Mouse (Mus musculus) subcutaneous adipose tissue, adult 2 months (tissue): ENCODE data around the gene Tgm5. TPM values are rescaled to one million over a fixed set of nuclear protein-coding genes. Genes with fewer than 3 reads are reported as not detected.

Source experiments
- polyA plus RNA-seq: library from polyadenylated mRNA; depleted of rRNA; stranded (reverse); fragments of >200 nt; gene quantifications from 2 replicates; pipeline ENCODE4 v1.2.3, GENCODE M21; 2012; ENCODE audit warnings: low replicate concordance; rRNA removed

Tgm5 gene
- 0.44 TPM in 1 of 2 replicates, not detected in the other for polyA plus RNA-seq

DNA sequence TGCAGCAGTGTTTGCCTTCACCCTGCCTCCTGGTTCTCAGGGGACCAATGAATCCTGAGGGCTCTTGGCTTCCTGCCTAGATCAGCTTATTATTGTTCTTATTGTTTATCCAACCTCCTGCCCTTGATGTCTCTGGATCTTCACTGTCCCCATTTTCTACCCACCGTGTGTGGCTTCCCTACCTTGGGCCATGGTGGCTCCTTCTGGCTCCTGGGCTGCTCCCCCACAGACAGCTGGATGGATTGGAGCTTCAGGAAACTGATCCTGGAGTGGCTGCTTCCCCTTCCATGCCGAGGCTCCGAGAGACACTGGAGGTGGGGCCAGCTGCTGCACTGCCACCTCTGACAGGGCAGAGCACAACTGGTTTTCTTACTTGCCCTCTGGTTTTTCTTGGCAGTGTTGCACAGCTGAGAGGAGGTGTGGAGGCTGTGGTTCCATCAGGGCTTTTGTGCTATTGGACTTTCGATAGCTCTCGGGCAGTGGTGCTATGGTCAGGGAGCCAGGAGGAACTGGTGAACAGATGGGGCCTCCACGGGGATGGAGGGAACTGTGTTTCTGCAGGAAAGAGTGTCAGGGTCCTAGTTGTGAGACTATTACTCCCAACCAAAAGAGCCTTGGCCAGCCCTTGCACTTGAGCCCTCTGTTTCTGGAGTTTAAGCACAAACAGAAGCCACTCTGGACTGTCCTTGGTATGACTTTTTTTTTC, at the start of gene Tgm5:
Gene Tgm5 (minus strand): TSS at position 362 of the 706 bp plus-strand sequence.

GRCm38 (mm10) chr2:121109695-121110094, 24.1 kb upstream of the Tgm5 start, which contains the start of gene Tgm7:
Gene Tgm7 (minus strand): TSS chr2:121109795.

GRCm38 (mm10) chr2:121036733-121037341, 48.8 kb downstream of the Tgm5 start, which contains the start of gene Epb42:
Gene Epb42 (minus strand): TSS chr2:121037072.

GRCm38 (mm10) chr2:121007925-121008663, 77.5 kb downstream of the Tgm5 start, which contains the start of gene Ccndbp1:
Gene Ccndbp1 (plus strand): TSS chr2:121008403.

Other genes with a start within 250 kb of the Tgm5 start
- 21.4 and 28.8 TPM in 2 replicates for gene Cdan1, start 235.7 kb downstream of the Tgm5 start, polyA plus RNA-seq
- 2.0 and 6.1 TPM in 2 replicates for gene Ttbk2, start 235.2 kb downstream of the Tgm5 start, polyA plus RNA-seq
- gene Ubr1, start 115.1 kb downstream of the Tgm5 start, polyA plus RNA-seq, result 23.8 and 37.9 TPM in 2 replicates
- 8.6 and 8.7 TPM in 2 replicates for gene Tmem62, start 108.8 kb downstream of the Tgm5 start, polyA plus RNA-seq
- 28.4 and 30.7 TPM in 2 replicates for gene Ccndbp1, start 77.4 kb downstream of the Tgm5 start, polyA plus RNA-seq
- 0.11 and 0.14 TPM in 2 replicates for gene Epb42, start 48.8 kb downstream of the Tgm5 start, polyA plus RNA-seq
- gene Tgm7, start 24.0 kb upstream of the Tgm5 start, polyA plus RNA-seq, result 0.06 and 0.13 TPM in 2 replicates
- gene Adal, start 54.6 kb upstream of the Tgm5 start, polyA plus RNA-seq, result 4.3 and 6.7 TPM in 2 replicates
- gene Lcmt2, start 54.8 kb upstream of the Tgm5 start, polyA plus RNA-seq, result 6.6 and 11.4 TPM in 2 replicates
- gene Tubgcp4, start 84.8 kb upstream of the Tgm5 start, polyA plus RNA-seq, result 27.3 and 41.4 TPM in 2 replicates
- 3.1 and 5.1 TPM in 2 replicates for gene Zscan29, start 85.3 kb upstream of the Tgm5 start, polyA plus RNA-seq
- gene Trp53bp1, start 185.6 kb upstream of the Tgm5 start, polyA plus RNA-seq, result 22.0 and 53.0 TPM in 2 replicates
- 4.3 and 18.5 TPM in 2 replicates for gene Map1a, start 203.8 kb upstream of the Tgm5 start, polyA plus RNA-seq